Mouse (Mus musculus) heart, embryonic 15.5 days (tissue): ENCODE measurements around the gene Rbms3. TPM values are rescaled to one million over a fixed set of nuclear protein-coding genes. Genes with fewer than 3 reads are reported as not detected.

Experiments
- ATAC-seq: fragments of 200-750 bp; cut with Nextera tagmentation; replicated peaks from 2 replicates; pipeline ENCODE4 v1.8.0; 2017; ENCODE audit warnings: low read depth, moderate TSS enrichment; ENCODE audit not compliant: insufficient number of reproducible peaks, insufficient read depth, low FRiP score
- H3K27ac ChIP-seq: fragments of 300-500 bp; sonication (generic); 2 replicates; pipeline ENCODE4 v1.5.1; 2015; ENCODE audit warnings: mild to moderate bottlenecking, inconsistent platforms
- H3K27me3 ChIP-seq: fragments of 300-500 bp; sonication (generic); 2 replicates; pipeline ENCODE4 v1.6.1; 2015; ENCODE audit warnings: inconsistent platforms
- H3K36me3 ChIP-seq: fragments of 300-500 bp; sonication (generic); 2 replicates; pipeline ENCODE4 v1.6.1; 2015; ENCODE audit warnings: mild to moderate bottlenecking, inconsistent platforms
- H3K4me1 ChIP-seq: fragments of 300-500 bp; sonication (generic); replicated peaks from 2 replicates; pipeline ENCODE4 v1.6.1; 2015; ENCODE audit warnings: inconsistent platforms
- H3K4me2 ChIP-seq: fragments of 300-500 bp; sonication (generic); 2 replicates; pipeline ENCODE4 v1.6.1; 2015; ENCODE audit warnings: inconsistent platforms, mild to moderate bottlenecking, moderate library complexity
- H3K4me3 ChIP-seq: fragments of 300-500 bp; sonication (generic); 2 replicates; pipeline ENCODE4 v1.5.1; 2015; ENCODE audit warnings: mild to moderate bottlenecking, inconsistent platforms
- H3K9ac ChIP-seq: fragments of 300-500 bp; sonication (generic); 2 replicates; pipeline ENCODE4 v1.6.1; 2015; ENCODE audit warnings: mild to moderate bottlenecking, inconsistent platforms
- H3K9me3 ChIP-seq: fragments of 300-500 bp; sonication (generic); replicated peaks from 2 replicates; pipeline ENCODE4 v1.6.1; 2016; ENCODE audit warnings: inconsistent platforms
- WGBS: fragments of 180-500 bp; shearing (Covaris S2); methylation state at CpG from one replicate; pipeline ENCODE4 v1.1.7; 2015; ENCODE audit warnings: mixed read lengths; 5-methylcytosine and 5-hydroxymethylcytosine counted together
- polyA plus RNA-seq: library from polyadenylated mRNA; unstranded; fragments of >200 nt; fragmentation: Nextera tagmentation; extraction: Ambion mirVana; gene quantifications from 2 replicates; pipeline ENCODE4 v1.2.1, GENCODE M21; 2015

Rbms3 gene
- polyA plus RNA-seq, 1 experiment from 2014 or later: 36.5 TPM

DNA sequence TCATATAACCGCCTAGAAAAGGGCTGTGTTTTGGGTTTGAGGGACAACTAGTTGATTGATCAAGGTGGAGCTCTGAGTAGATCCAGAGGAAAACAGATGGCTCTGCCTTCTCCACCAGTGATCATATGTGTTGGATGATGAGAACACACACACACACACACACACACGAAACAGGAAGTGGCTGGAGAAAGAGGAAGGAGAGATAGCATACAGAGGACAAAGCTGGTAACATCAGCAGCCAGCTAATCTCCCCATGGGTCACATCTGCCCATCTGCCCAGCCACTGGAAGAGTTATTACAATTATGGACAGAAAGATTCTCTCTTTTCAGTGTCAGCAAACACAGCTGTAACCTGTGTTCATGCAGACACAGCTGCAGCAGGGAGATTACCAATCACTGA is 816.3 kb downstream of the Rbms3 start:
- 34% methylated on average over 2 of the region's 2 CpGs for WGBS
- no peak overlapping the region for H3K4me3 ChIP-seq
- no peak for ATAC-seq
- no peaks in the 10 kb centered on the region for H3K27me3 ChIP-seq
- no peak overlapping the region for H3K27ac ChIP-seq
- no peak overlapping the region for H3K4me2 ChIP-seq
- H3K4me1 ChIP-seq: 0 out of 2 replicates have a peak, but pooled peaks cover under 1% of the 10 kb centered on the region
- H3K36me3 ChIP-seq: no peaks in the 10 kb centered on the region; the same call in 1 of the 2 replicates
- H3K9me3 ChIP-seq: no peaks in the 10 kb centered on the region
- H3K9ac ChIP-seq: no peak overlapping the region

DNA sequence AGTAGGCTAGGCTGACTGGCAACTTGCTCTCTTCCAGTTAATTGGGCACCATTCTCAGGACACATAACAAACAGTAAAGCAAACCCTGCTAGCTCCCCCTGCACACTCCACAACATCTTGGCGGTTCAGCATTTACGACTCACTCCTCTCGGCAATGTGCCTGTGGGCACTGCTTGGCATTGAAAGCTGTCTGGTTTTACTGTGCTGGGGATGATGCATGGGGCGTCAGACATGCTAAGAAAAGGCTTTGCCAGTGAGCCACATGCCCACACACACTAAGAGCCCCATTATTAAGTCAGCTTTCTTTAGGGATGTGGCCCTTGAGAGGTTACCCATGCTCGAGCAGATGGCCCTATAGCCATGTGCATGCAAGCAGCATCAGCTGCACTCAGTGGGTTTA is 820.5 kb downstream of the Rbms3 start:
- no peak for ATAC-seq

DNA sequence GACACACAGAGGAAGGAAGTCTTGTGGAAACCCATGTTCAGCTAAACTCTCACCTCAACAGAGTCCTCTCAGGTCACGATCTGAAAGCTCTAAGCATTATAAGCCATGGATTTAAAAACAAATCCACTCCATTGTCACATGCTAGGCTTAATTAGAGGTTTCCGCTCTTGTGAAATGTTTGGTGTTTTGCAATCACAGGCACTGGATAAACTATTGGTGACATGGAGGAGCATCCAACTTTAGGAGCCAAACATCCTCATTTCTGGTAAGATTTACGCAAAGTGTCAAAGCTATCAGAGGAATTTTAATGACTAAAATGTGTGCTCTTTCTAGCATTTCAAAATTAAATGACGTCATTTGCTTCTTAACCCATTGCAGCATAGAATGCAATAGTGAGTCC is 821.3 kb downstream of the Rbms3 start:
- Histone ChIP-seq H3K27ac (peak overlapping the region; percentile 29), H3K36me3 (no peaks in the 10 kb centered on the region; the same call in 1 of the 2 replicates), H3K9ac (no peak overlapping the region), H3K4me3 (no peak overlapping the region), H3K9me3 (no peaks in the 10 kb centered on the region), H3K4me2 (no peak overlapping the region), H3K4me1 (peaks cover 14% of the 10 kb centered on the region), H3K27me3 (no peaks in the 10 kb centered on the region)
- ATAC-seq: no peak
- 77% methylated on average over 4 of the region's 4 CpGs for WGBS

More for the DNA sequence above, 820.5 kb downstream of the Rbms3 start:
- no peaks in the 10 kb centered on the region for H3K9me3 ChIP-seq
- no peak overlapping the region for H3K4me3 ChIP-seq
- H3K9ac ChIP-seq: no peak overlapping the region
- no peak overlapping the region for H3K4me2 ChIP-seq
- no peaks in the 10 kb centered on the region for H3K27me3 ChIP-seq
- H3K27ac ChIP-seq: no peak overlapping the region
- 90% methylated on average over 5 of the region's 5 CpGs for WGBS
- H3K4me1 ChIP-seq: peaks cover 14% of the 10 kb centered on the region
- no peaks in the 10 kb centered on the region; the same call in 1 of the 2 replicates for H3K36me3 ChIP-seq

GRCm38 (mm10) chr9:116807166-116808081 is 822.3 kb downstream of the Rbms3 start:
- no peak overlapping the region for H3K4me2 ChIP-seq
- no peak overlapping the region for H3K4me3 ChIP-seq
- ATAC-seq: 0 out of 2 replicates have a peak, but pooled peaks have one; percentile 39
- H3K9ac ChIP-seq: no peak overlapping the region
- H3K36me3 ChIP-seq: no peaks in the 10 kb centered on the region; the same call in 1 of the 2 replicates
- H3K9me3 ChIP-seq: no peaks in the 10 kb centered on the region
- H3K27me3 ChIP-seq: no peaks in the 10 kb centered on the region
- peak overlapping the region; percentile 29 for H3K27ac ChIP-seq
- H3K4me1 ChIP-seq: peaks cover 14% of the 10 kb centered on the region
- WGBS: 49% methylated on average over 16 of the region's 16 CpGs

DNA sequence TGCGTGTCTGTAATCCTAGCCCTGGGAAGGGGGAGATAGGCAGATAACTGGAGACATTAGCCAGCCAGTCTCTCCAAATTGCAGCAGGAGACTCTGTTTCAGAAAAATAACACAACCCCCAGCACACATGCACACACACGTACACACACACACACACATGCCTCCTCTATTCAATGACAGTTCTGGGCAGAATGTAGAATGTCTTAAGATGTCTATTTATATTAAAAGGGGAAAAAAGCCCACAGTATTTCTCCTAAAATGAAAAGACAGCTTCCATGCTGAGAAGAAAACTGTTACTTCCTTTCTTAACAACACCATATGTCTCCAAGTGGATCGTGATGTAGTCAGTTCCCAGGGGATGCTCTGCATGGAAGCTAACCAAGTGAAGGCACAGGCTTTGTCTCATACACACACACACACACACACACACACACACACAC is 826.4 kb downstream of the Rbms3 start:
- Histone ChIP-seq H3K4me1 (peaks cover 14% of the 10 kb centered on the region), H3K36me3 (no peaks in the 10 kb centered on the region), H3K27ac (no peak overlapping the region), H3K27me3 (no peaks in the 10 kb centered on the region), H3K4me3 (no peak overlapping the region), H3K9ac (no peak overlapping the region), H3K4me2 (no peak overlapping the region), H3K9me3 (no peaks in the 10 kb centered on the region)
- WGBS: 66% methylated on average over 3 of the region's 3 CpGs
- no peak for ATAC-seq

DNA sequence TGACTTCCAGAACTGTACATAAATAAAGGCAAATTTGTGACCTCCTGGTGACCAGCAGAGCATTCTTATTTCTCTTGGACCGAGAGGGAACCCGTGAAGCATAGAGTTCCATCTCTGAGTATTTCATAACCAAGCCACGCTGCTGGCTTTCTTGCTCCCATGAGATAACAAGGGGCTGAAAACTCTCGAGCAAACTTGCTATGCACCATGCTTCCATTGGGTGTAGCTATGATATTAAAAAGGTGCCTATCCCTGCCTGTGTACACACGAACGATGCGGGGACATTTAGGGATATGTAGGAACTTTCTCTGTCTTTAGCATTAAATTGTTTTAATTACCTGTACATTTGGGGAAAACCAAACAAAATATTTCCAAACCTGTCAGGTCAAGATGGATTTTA is 827.1 kb downstream of the Rbms3 start:
- Histone ChIP-seq H3K4me1 (peaks cover 9% of the 10 kb centered on the region), H3K4me3 (no peak overlapping the region), H3K27ac (no peak overlapping the region), H3K36me3 (no peaks in the 10 kb centered on the region), H3K9ac (no peak overlapping the region), H3K27me3 (no peaks in the 10 kb centered on the region), H3K9me3 (no peaks in the 10 kb centered on the region), H3K4me2 (no peak overlapping the region)
- ATAC-seq: no peak
- WGBS: 47% methylated on average over 7 of the region's 7 CpGs

DNA sequence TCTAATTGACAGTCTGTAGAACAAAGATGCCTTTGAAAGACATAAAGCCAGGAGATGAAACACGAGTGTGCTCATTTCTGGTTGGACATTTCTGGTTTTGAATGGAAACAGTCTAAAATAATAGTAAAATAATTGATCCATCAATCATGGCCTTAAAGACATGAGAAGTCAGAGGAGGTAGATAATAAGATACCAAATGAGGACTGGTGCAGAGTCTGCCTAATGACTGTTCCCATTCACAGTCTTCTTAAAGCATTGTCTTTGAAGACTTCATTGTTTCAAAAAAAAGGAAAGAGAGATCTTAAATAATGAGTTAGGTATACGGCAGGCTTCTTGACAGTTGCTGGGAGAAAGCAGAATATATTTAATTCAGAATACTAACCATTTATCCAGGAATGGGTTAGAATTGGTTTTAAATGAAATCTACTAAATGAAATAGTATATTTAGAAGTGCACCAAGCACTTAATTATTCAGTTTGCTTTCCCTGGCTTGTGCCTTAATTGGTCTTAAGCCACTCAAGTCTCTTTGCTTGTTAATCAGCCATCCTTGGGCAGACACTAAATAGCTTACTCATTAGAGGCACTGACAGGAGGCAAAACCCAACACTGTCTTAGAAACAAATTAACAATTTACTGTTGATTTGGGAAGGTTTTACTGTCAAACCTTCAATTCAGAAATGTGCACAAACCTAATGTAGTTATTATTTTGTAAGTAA is 834.3 kb downstream of the Rbms3 start:
- no peak overlapping the region for H3K9ac ChIP-seq
- 81% methylated on average over 2 of the region's 2 CpGs for WGBS

DNA sequence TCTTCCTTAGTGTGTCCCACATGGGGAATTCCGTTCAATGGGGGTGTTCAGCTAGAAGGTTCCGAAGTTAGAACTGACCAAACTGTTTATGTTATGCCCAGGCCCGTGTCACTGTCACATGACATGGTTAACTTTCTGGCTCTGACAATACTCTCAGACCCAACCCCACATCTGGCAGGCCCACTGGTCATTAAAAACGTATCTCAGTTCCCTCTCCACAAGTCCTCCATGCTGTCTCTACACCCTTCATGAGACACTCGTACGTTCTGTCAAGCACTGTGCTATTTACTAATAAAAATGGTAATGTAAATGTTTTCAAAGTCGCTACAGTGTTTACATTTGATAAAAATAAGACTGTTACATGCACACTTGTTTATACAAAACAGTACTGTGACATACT is 837.9 kb downstream of the Rbms3 start:
- Histone ChIP-seq H3K27me3 (no peaks in the 10 kb centered on the region), H3K4me1 (no peaks in the 10 kb centered on the region), H3K27ac (no peak overlapping the region), H3K4me3 (no peak overlapping the region), H3K9me3 (no peaks in the 10 kb centered on the region), H3K4me2 (no peak overlapping the region), H3K36me3 (no peaks in the 10 kb centered on the region), H3K9ac (no peak overlapping the region)
- WGBS: 79% methylated on average over 7 of the region's 7 CpGs
- ATAC-seq: no peak

More for the DNA sequence above, 834.3 kb downstream of the Rbms3 start:
- no peaks in the 10 kb centered on the region for H3K9me3 ChIP-seq
- H3K27ac ChIP-seq: no peak overlapping the region
- H3K4me2 ChIP-seq: no peak overlapping the region
- no peak for ATAC-seq
- H3K4me3 ChIP-seq: no peak overlapping the region
- H3K4me1 ChIP-seq: no peaks in the 10 kb centered on the region
- no peaks in the 10 kb centered on the region for H3K36me3 ChIP-seq
- no peaks in the 10 kb centered on the region for H3K27me3 ChIP-seq

- H3K27me3 ChIP-seq: no peaks in the 10 kb centered on the region
- no peak overlapping the region for H3K9ac ChIP-seq
- no peak overlapping the region for H3K27ac ChIP-seq
- 80% methylated on average over 11 of the region's 11 CpGs for WGBS
- ATAC-seq: no peak
- no peaks in the 10 kb centered on the region for H3K9me3 ChIP-seq
- H3K4me3 ChIP-seq: no peak overlapping the region
- no peaks in the 10 kb centered on the region for H3K36me3 ChIP-seq
- no peaks in the 10 kb centered on the region for H3K4me1 ChIP-seq
- no peak overlapping the region for H3K4me2 ChIP-seq
Observed at GRCm38 (mm10) chr9:116786136-116787046, 843.3 kb downstream of the Rbms3 start.

DNA sequence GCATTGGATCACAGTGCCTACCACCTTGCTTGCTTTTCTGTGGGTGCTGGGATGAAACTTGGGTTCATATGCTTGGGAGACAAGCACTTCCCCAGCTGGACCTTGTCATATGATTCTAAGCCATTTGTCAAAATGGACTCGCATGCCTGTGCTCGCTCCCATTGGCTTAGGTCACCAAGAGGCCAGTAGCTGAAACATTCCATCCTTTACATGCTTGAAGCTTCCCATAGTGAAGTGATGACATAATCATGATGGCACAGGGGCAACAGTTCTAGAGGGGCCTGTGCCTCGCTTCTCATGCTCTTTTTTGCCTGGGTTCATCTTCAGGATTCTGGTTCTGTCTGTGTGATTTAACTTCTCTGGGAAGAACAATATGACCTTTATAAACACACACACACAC is 857.9 kb downstream of the Rbms3 start:
- no peak overlapping the region for H3K4me3 ChIP-seq
- 0 out of 2 replicates have a peak, but pooled peaks cover 5% of the 10 kb centered on the region for H3K4me1 ChIP-seq
- no peaks in the 10 kb centered on the region for H3K9me3 ChIP-seq
- H3K36me3 ChIP-seq: no peaks in the 10 kb centered on the region
- H3K27me3 ChIP-seq: no peaks in the 10 kb centered on the region
- ATAC-seq: no peak; the same call in 1 of the 2 replicates
- H3K27ac ChIP-seq: no peak overlapping the region
- no peak overlapping the region for H3K9ac ChIP-seq
- 32% methylated on average over 3 of the region's 3 CpGs for WGBS
- H3K4me2 ChIP-seq: no peak overlapping the region
